Mouse (Mus musculus): ENCODE results near the gene Hist1h2ap.
"Not testable (repeated sequence)": the region's sequence is repeated elsewhere in the genome, so short reads cannot be mapped to it uniquely, and the experiment has no call there.

The Hist1h2ap gene

DNA sequence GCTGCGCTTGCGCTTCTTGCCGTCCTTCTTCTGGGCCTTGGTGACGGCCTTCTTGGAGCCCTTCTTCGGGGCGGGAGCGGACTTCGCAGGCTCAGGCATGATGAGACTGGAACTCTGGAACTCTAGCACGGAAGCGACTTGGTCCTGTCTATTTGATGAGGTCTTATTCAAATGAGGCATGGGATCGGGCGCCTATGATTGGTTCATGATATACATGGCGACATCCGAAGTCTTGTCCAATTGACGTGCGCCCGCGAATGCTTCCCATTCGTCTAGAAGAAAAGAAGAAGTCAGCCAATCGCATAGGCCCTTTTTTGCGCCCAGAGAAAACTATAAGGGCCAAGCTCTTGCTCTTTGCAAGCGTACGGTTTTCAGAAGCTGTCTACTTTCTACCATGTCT is 23.2 kb downstream of the Hist1h2ap start, which contains the start of the genes Hist1h2bq and Hist1h2ao:
Hist1h2bq (minus strand) TSS at position 125 of the 400 bp plus-strand sequence.
Hist1h2ao (plus strand) TSS at position 393 of the 400 bp plus-strand sequence.
- DNase-seq (ENCODE audit: low spot score): not testable (repeated sequence)

DNA sequence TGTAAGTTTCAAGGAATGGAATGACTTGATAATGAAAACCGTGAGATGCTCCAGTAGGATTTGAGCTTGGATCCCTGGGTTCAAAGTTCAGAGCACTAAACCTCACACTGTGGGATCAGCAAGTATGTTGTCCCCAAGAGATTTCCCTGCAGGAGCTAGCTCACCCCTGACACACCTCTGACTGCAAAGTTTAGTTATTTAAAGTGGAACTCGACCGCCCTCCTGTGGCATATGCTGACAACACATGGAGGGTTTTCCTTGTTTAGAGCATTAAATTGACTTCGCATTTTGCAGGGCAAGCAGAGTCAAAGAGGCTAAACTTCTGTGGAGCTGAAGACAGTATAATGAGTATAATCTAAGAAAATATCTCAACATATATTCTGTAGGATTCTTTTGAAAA is 30.2 kb downstream of the Hist1h2ap start:
- not testable (repeated sequence) for DNase-seq (ENCODE audit: low spot score)

DNA sequence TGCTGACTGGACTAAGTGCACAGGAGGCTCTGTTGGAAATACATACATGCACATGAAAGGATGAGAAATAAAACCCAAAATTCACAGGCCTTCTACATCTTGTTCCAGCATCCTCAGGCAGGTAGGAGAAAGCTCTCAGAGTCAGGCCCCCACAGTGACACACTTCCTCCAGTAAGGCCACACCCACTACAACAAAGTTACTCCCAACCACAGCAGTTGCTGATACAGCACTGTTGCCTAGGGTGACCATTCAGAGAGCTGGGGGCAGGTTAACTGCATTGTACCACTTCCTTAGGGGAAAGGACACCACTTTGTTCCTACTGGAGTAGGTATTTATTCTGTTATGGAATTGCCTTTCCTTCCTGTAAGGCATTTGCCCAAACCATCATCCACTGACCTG is 36.1 kb downstream of the Hist1h2ap start:
- DNase-seq (ENCODE audit: low spot score): not testable (repeated sequence)

- no peak for DNase-seq (ENCODE audit: low spot score)
Observed at GRCm38 (mm10) chr13:21795584-21795983, 37.7 kb downstream of the Hist1h2ap start.

- no peak for DNase-seq (ENCODE audit: low spot score)
Observed at GRCm38 (mm10) chr13:21790601-21791283, 42.6 kb downstream of the Hist1h2ap start.

GRCm38 (mm10) chr13:21789925-21790324 is 43.4 kb downstream of the Hist1h2ap start:
- DNase-seq (ENCODE audit: low spot score): no peak

- no peak for DNase-seq (ENCODE audit: low spot score)
Observed at GRCm38 (mm10) chr13:21787760-21788593, 45.3 kb downstream of the Hist1h2ap start.

DNA sequence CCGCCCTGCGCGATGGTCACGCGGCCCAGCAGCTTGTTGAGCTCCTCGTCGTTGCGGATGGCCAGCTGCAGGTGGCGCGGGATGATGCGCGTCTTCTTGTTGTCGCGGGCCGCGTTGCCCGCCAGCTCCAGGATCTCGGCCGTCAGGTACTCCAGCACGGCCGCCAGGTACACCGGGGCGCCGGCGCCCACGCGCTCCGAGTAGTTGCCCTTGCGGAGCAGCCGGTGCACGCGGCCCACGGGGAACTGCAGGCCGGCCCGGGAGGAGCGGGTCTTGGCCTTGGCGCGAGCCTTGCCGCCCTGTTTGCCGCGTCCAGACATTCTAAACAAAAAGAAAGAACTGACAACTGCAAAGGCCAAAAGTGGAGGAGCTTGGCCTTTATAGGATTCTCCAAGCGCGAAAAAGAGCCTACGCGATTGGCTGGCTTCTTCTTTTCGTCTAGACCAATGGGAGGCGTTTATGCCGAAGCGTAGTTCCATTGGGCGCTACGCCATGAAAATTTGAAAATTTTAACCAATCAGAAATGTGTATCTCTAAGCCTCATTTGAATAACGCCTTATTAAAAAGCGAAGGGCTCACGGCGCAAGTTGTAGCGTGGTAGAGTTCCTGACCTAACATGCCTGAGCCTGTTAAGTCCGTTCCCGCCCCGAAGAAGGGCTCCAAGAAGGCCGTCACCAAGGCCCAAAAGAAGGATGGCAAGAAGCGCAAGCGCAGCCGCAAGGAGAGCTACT is 46.2 kb downstream of the Hist1h2ap start, which contains the start of the genes Hist1h2an and Hist1h2bp:
Hist1h2an (minus strand) TSS at position 320 of the 731 bp plus-strand sequence.
Hist1h2bp (plus strand) TSS at position 563 of the 731 bp plus-strand sequence.
- peak; percentile 85 for DNase-seq (ENCODE audit: low spot score)

DNA sequence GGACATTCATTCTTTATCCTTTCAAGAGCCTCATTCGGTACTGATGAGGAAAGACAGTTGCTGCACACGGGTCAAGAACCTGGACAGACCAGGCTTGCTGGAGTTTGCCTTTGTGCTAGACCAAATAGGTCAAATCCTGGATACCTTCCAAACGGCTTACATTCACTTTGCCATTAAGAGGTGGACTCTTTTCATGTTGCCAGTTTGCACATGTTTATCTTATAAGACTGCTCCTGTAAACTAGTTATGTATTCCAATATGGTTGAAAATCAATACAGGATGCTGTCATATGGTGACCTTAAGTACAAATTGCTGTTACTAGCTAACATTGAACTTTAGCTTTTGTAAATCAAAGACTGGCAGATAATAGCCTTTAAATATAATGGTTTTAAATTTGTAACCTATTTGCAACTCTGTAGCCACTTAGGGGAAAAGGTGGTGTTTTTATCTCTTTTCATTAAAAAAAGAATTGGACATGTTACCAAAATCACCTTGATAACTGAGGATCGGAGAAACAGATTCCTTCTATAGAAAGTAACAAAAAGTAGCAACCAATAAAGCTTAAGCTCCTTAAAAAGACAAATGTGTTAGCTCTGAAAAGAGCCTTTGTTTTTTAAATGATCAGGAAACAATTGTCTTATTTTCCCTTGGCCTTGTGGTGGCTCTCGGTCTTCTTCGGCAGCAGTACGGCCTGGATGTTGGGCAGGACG is 47.0 kb downstream of the Hist1h2ap start:
- DNase-seq (ENCODE audit: low spot score): no peak

GRCm38 (mm10) chr13:21784311-21784710 is 49.0 kb downstream of the Hist1h2ap start:
- no peak for DNase-seq (ENCODE audit: low spot score)

- peak; percentile 50 for DNase-seq (ENCODE audit: low spot score)
Observed at GRCm38 (mm10) chr13:21783734-21784161, 49.6 kb downstream of the Hist1h2ap start.

GRCm38 (mm10) chr13:21783255-21783617 is 50.1 kb downstream of the Hist1h2ap start, which contains the start of gene Hist1h3i:
Gene Hist1h3i (minus strand): TSS chr13:21783370.
- peak; percentile 69 for DNase-seq (ENCODE audit: low spot score)
